Mouse (Mus musculus): Measurements from ENCODE around the gene Plekhm2.

- TF ChIP-seq POLR2A (IDR thresholded peaks at IDR 0.05; ENCODE audit: borderline replicate concordance, insufficient read depth, low read length): no peak
- no peak for TF ChIP-seq CTCF (IDR thresholded peaks at IDR 0.05; ENCODE audit: borderline replicate concordance, insufficient read depth, low read depth, low read length)
These were observed 5.0 kb downstream of the Plekhm2 start for GRCm38 (mm10) chr4:141659739-141660138.
